Mouse (Mus musculus) liver, embryonic 16.5 days (tissue): ENCODE measurements around the gene Gm6583. TPM values are rescaled to one million over a fixed set of nuclear protein-coding genes. Genes with fewer than 3 reads are reported as not detected.

ENCODE experiments used
- ATAC-seq: fragments of 200-750 bp; cut with Nextera tagmentation; 2 replicates; pipeline ENCODE4 v1.8.0; 2017; ENCODE audit warnings: low read depth, mild to moderate bottlenecking, moderate number of reproducible peaks, moderate library complexity
- H3K27ac ChIP-seq: fragments of 300-500 bp; sonication (generic); 2 replicates; pipeline ENCODE4 v1.5.1; 2014; ENCODE audit warnings: mild to moderate bottlenecking, low read length
- H3K27me3 ChIP-seq: fragments of 300-500 bp; sonication (generic); 2 replicates; pipeline ENCODE4 v1.6.1; 2014; ENCODE audit warnings: low read depth, low read length, mixed read lengths; ENCODE audit not compliant: control insufficient read depth, insufficient read depth
- H3K36me3 ChIP-seq: fragments of 300-500 bp; sonication (generic); 2 replicates; pipeline ENCODE4 v1.6.1; 2014; ENCODE audit warnings: mild to moderate bottlenecking; ENCODE audit not compliant: control insufficient read depth, insufficient read depth
- H3K4me1 ChIP-seq: fragments of 300-500 bp; sonication (generic); 2 replicates; pipeline ENCODE4 v1.6.1; 2014; ENCODE audit warnings: low read depth, low read length, mixed read lengths; ENCODE audit not compliant: control insufficient read depth
- H3K4me2 ChIP-seq: fragments of 300-500 bp; sonication (generic); 2 replicates; pipeline ENCODE4 v1.6.1; 2014; ENCODE audit warnings: low read depth, low read length, mixed read lengths
- H3K4me3 ChIP-seq: fragments of 300-500 bp; sonication (generic); 2 replicates; pipeline ENCODE4 v1.5.1; 2014; ENCODE audit warnings: low read depth, mild to moderate bottlenecking, low read length
- H3K9ac ChIP-seq: fragments of 300-500 bp; sonication (generic); 2 replicates; pipeline ENCODE4 v1.6.1; 2014; ENCODE audit warnings: low read depth, low read length
- H3K9me3 ChIP-seq: fragments of 300-500 bp; sonication (generic); replicated peaks from 2 replicates; pipeline ENCODE4 v1.6.1; 2016; ENCODE audit warnings: low read length; ENCODE audit not compliant: control insufficient read depth
- WGBS: fragments of 180-500 bp; shearing (Covaris S2); extraction: QIAGEN DNeasy Blood & Tissue Kit; methylation state at CpG from one replicate; pipeline ENCODE4 v1.1.7; 2014; ENCODE audit not compliant: insufficient replicate concordance; 5-methylcytosine and 5-hydroxymethylcytosine counted together
- polyA plus RNA-seq: library from polyadenylated mRNA; unstranded; fragments of >200 nt; fragmentation: Nextera tagmentation; extraction: Ambion mirVana; gene quantifications from 2 replicates; pipeline ENCODE4 v1.2.1, GENCODE M21; 2015

The Gm6583 gene
- polyA plus RNA-seq, 1 experiment from 2014 or later = 0.13 TPM

DNA sequence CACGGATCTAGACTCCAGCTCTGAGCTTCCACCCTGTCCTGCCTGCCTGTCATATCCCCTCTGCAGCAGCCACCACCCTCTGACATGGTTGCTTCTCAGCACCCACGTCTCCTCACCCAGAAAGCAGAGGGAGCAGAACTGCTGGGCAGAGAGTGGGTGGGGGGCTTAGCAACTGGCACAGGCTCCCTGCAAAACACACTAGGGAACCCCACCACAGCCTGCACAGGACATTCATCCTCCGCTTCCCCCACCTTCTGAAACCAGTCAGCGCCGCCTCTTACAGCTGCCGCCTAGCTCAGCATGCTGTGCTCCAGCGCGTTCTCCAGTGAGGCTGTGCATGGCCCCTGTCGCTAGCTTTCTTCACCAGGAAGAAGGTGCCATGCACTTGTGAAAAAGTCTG is 33.5 kb upstream of the Gm6583 start:
- Histone ChIP-seq H3K4me2 (no peak overlapping the region), H3K9ac (no peak overlapping the region), H3K36me3 (no peaks in the 10 kb centered on the region), H3K27me3 (peaks cover 27% of the 10 kb centered on the region), H3K27ac (no peak overlapping the region), H3K9me3 (no peaks in the 10 kb centered on the region), H3K4me1 (no peaks in the 10 kb centered on the region; the same call in 1 of the 2 replicates), H3K4me3 (no peak overlapping the region)
- 65% methylated on average over 9 of the region's 9 CpGs for WGBS
- ATAC-seq = no peak

DNA sequence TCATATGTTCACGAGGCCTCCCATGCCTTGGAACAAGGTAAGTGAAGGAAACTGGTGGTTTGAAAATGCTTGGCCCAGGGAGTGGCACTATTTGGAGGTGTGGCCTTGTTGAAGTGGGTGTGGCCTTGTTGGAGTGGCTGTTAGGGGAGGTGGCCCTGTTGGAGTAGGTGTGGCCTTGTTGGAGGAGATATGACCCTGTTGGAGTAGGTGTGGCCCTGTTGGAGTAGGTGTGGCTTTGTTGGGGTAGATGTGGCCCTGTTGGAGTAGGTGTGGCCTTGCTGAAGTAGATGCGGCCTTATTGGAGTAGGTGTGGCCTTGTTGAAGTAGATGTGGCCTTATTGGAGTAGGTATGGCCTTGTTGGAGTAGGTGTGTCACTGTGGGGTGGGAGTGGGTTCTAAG is 30.1 kb upstream of the Gm6583 start:
- Histone ChIP-seq H3K27me3 (no peaks in the 10 kb centered on the region; the same call in 1 of the 2 replicates), H3K36me3 (no peaks in the 10 kb centered on the region), H3K4me1 (no peaks in the 10 kb centered on the region; the same call in 1 of the 2 replicates), H3K4me3 (no peak overlapping the region), H3K9ac (no peak overlapping the region), H3K4me2 (no peak overlapping the region), H3K27ac (no peak overlapping the region), H3K9me3 (no peaks in the 10 kb centered on the region)
- WGBS = 49% methylated on average over 2 of the region's 2 CpGs
- peak; percentile 81 for ATAC-seq

DNA sequence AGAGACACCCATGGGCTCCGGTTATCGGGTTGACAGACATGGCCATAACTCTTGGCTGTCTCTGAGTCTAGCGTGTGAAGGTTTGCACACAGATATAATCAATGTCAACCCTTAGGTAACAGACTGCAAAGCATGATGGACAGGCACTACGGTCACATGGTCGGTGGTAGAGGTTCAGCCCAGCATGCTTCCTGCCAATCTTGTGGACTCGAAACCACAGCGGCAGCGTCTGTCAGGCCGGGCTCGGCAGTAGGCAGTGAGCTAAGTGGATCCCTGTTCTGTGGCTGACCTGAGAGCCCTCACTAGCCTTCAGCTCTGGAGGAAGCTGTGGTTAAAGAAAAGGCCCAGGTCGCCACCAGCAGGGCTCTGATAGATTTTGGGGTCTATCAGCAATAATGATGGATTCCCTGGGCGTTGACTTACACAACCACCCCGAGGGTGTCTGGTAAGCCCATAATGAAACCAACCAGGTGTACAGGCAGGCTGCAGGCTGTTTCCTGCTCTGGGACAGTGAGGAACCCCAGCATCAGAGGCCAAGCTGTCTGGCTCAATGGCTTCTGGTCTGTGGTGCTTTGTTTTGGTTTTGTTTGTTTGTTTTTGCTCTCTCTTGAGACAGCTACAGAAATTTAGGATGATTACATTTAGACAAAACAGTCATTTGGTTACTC is 29.1 kb upstream of the Gm6583 start:
- H3K27ac ChIP-seq = no peak overlapping the region

DNA sequence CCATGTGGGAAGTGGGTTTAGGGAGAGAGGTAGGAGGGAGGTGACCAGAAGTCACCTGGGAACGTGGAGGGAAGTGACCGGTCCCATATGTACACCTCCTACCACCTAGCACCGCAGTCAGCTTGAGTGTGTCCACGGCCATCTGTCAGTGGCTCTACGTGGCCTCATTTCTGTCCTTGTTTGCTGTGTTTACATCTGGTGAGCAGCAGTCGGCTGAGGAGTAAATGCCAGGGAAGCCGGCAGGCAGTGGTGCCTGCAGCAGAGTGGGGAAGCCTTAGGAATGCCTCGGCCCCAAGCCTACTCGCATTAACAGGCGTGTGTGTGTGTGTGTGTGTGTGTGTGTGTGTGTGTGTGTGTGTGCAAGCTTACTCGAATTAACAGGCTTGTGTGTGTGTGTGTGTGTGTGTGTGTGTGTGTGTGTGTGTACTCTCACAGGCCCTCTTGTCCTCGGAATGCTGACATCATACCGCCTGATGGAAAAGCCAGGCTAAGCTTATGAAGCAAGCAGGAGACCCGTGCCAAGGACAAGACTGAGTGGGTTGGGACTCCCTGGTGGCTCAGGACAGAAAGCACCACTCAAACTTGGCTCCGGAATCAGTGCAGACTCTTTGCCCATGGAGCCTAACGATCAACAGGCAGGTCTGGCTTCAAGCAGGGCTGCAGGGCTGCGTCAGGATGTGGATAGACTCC is 27.0 kb upstream of the Gm6583 start:
- ATAC-seq = no peak
- H3K27me3 ChIP-seq = no peaks in the 10 kb centered on the region
- no peak overlapping the region for H3K4me2 ChIP-seq
- 61% methylated on average over 16 of the region's 17 CpGs for WGBS
- no peaks in the 10 kb centered on the region for H3K9me3 ChIP-seq
- no peak overlapping the region for H3K27ac ChIP-seq
- H3K9ac ChIP-seq = no peak overlapping the region
- H3K36me3 ChIP-seq = no peaks in the 10 kb centered on the region
- no peaks in the 10 kb centered on the region; the same call in 1 of the 2 replicates for H3K4me1 ChIP-seq
- no peak overlapping the region for H3K4me3 ChIP-seq

More for the DNA sequence above, 29.1 kb upstream of the Gm6583 start:
- H3K4me2 ChIP-seq = no peak overlapping the region
- no peaks in the 10 kb centered on the region for H3K27me3 ChIP-seq
- WGBS = 21% methylated on average over 13 of the region's 13 CpGs
- no peaks in the 10 kb centered on the region for H3K36me3 ChIP-seq
- H3K9me3 ChIP-seq = no peaks in the 10 kb centered on the region
- ATAC-seq = no peak
- no peak overlapping the region for H3K4me3 ChIP-seq
- H3K4me1 ChIP-seq = no peaks in the 10 kb centered on the region; the same call in 1 of the 2 replicates
- H3K9ac ChIP-seq = no peak overlapping the region

DNA sequence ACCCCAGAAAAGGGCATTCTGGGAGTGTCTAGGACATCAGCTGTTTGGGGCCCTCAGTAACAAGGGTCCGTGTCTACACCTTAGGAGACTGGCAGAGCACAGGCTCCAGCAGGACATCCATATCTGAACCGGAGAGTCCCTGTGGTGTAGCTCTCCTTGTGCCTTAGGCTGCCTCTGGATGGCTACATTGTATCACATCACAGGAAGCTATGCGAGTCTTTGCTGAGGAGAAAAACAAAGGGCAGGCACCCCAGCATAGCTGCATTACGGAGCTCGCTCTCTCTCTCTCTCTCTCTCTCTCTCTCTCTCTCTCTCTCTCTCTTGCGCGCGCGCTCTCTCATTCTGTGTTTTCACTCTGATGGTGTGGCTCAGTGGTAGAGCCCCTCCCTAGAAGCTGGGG is 26.2 kb upstream of the Gm6583 start:
- no peak overlapping the region for H3K4me2 ChIP-seq
- no peak overlapping the region for H3K4me3 ChIP-seq
- no peaks in the 10 kb centered on the region for H3K36me3 ChIP-seq
- no peak overlapping the region for H3K9ac ChIP-seq
- ATAC-seq = no peak
- H3K9me3 ChIP-seq = no peaks in the 10 kb centered on the region
- H3K27ac ChIP-seq = no peak overlapping the region
- H3K4me1 ChIP-seq = no peaks in the 10 kb centered on the region; the same call in 1 of the 2 replicates
- H3K27me3 ChIP-seq = no peaks in the 10 kb centered on the region
- 79% methylated on average over 9 of the region's 9 CpGs for WGBS

DNA sequence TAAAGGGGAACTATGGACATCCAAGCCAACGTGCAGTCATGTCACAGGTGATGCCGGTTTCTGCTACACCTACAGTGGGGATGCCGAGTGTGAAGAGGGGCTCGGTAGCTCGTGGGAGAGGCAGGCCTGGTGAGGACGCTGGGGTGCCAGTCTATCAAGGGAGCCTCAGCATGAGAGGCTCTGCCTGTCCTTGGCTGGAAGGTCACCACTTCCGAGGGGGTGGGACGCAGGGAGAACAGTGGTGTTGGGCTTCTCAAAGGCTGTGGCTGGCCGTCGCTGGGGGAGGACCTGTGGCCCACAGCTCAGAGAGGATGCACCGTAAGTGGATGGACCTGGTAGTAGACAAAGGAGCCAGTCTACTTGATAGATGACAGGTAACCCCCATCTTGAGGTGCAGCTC is 25.3 kb upstream of the Gm6583 start:
- no peak overlapping the region for H3K4me2 ChIP-seq
- H3K4me1 ChIP-seq = no peaks in the 10 kb centered on the region; the same call in 1 of the 2 replicates
- H3K4me3 ChIP-seq = no peak overlapping the region
- no peaks in the 10 kb centered on the region for H3K27me3 ChIP-seq
- H3K27ac ChIP-seq = no peak overlapping the region
- ATAC-seq = no peak
- no peaks in the 10 kb centered on the region for H3K36me3 ChIP-seq
- 59% methylated on average over 11 of the region's 11 CpGs for WGBS
- H3K9ac ChIP-seq = no peak overlapping the region
- H3K9me3 ChIP-seq = no peaks in the 10 kb centered on the region

DNA sequence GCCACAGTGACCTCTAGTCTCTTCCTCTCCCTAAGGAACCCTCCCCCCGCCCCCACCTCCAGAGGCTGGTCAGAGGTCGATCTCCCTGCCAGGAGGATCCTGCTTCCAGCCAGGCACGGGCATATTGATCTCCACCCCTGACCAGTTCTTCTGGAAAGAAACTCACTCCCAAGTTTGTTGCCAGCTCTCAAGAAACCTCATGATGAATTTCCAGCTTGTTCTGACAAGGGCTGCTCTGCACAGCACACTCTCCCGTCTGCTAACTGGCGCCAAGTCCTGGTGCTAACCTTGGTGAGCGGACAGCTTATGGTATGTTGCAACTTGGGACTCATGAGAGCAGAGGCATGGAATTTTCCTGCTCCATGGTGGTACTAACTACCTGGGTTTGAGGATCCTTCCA is 22.9 kb upstream of the Gm6583 start:
- WGBS = 73% methylated on average over 6 of the region's 6 CpGs

DNA sequence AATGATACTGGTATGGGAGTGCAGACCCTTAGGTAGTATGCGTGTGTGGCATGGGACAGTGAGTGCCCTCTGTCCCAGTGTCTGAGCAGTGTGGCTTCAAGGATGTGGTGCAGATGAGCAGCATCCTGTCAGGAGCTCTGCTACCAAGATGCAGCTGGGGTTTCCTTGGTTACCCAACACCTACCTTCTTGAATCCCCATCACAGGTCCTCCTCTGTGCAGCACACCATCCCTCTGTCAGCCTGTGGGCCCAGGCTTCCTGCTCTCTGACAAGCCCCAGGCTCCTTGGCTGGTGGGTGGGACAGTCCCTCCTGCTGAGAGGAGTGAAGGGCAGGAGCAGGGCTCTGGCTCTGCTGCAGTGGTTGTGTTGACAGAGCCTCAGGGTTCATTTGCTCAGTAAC is 21.5 kb upstream of the Gm6583 start:
- Histone ChIP-seq H3K4me3 (no peak overlapping the region), H3K27me3 (no peaks in the 10 kb centered on the region), H3K36me3 (no peaks in the 10 kb centered on the region), H3K4me2 (no peak overlapping the region), H3K4me1 (no peaks in the 10 kb centered on the region), H3K27ac (no peak overlapping the region), H3K9me3 (no peaks in the 10 kb centered on the region), H3K9ac (no peak overlapping the region)
- no peak for ATAC-seq
- WGBS = 75% methylated on average over 1 of the region's 1 CpGs

More for the DNA sequence above, 22.9 kb upstream of the Gm6583 start:
- Histone ChIP-seq H3K27ac (no peak overlapping the region), H3K4me3 (no peak overlapping the region), H3K4me1 (no peaks in the 10 kb centered on the region), H3K36me3 (no peaks in the 10 kb centered on the region), H3K9me3 (no peaks in the 10 kb centered on the region), H3K27me3 (no peaks in the 10 kb centered on the region), H3K4me2 (no peak overlapping the region), H3K9ac (no peak overlapping the region)
- ATAC-seq = no peak

DNA sequence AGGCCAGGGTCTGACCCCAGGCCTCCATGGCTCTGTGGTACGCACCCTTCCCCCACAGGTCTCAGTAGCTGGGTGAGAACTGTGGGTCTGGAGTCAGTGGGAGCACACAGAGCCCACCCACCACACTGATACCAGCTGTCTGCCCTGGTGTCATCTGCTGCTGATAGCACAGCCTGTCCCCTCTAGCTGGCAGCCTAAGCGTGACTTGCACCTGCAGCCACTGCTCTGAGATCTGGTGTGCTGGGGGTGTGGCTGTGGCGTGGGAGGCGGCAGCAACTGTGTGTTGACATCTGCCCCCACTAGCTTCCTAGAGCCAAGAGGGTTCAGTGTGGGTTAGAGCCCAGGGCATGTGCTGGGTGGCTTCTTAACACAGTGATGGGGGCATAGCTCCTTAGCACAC is 20.3 kb upstream of the Gm6583 start:
- Histone ChIP-seq H3K27me3 (no peaks in the 10 kb centered on the region), H3K36me3 (no peaks in the 10 kb centered on the region), H3K9ac (no peak overlapping the region), H3K4me1 (no peaks in the 10 kb centered on the region), H3K4me3 (no peak overlapping the region), H3K9me3 (no peaks in the 10 kb centered on the region), H3K4me2 (no peak overlapping the region), H3K27ac (no peak overlapping the region)
- ATAC-seq = no peak
- 60% methylated on average over 4 of the region's 4 CpGs for WGBS
